Mouse (Mus musculus) cerebellum, adult 18-20 months (tissue): ENCODE measurements around the gene Gprc6a.

Source experiments
- DNase-seq, 2 experiments: peaks; one replicate each; pipeline ENCODE4 v3.0.0; 2021

The Gprc6a gene

DNA sequence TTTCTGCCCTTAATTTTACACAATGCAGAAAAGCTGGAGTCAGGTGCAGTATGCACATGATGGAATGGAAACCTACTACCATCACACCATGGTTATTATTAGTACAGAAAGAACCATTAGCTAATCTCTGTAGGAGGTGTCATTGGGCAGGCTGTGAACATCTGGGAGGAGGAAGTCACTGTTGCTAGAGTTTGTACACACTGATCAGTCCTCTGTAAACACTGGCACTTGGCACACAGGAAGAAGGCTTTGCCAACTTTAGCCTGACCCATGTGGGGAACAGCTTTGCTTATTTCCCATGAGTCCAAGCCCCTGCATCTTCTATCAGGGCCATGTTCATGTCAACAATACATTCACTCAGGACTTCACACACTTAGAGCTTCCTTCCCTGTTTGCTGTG lies 46.3 kb downstream of the Gprc6a start:
- DNase-seq = no peak

DNA sequence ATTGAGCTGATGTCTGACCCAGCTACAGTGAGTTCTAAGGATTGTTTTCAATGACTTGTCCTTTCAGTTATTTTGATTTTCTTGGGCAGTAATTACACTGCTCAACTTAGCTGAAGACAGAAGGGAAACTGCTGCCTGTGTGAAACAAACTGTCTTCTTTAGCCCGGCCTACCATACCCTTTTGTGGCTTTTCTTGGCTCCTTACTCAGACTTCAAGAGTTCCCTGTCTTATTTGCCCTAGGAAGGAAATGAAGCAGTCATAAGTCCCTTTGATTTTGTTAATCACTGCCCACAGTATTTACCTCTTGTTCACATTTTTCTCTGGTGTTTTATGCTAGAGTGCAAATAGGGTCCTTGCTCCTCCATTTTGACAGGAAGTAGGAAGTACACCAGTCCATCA lies 46.9 kb downstream of the Gprc6a start:
- DNase-seq = no peak

DNA sequence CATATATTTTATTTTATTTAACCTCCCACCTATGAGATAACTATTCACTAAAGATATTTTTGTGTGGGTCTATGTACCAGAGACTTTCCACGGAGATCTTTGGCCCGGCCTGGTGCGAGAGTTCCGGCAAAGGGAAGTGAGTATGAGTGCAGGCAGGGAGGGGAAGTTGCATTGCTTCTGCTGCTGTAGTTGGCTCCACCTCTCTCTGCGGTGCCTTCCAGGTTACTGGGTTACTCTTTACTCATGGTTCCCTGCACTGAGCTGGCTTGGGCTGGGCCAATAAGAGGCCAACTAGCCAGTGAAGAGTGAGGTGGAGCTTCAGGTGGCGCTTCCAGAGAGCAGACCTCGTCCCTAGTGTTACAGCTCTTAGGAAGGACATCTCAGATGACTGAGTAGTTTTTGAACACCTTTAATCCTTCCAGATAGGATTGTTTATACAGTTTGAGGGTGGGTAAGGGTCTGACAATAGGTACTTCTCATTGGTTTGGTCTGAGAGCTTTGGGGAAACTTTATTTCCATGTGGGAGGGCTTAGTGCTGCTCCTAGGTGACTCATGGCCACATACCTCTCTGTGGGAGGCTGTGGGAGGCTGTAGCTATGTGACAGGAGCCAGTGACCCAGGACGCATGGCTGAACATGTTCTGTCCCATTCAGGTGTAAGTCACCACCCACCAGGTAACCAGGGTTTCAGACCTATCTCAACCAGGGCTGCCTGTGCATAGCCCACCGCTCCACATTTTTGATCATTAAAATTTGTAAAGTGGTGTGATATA lies 59.9 kb downstream of the Gprc6a start:
- DNase-seq = no peak
